Mouse (Mus musculus) left cerebral cortex, adult 18-20 months (tissue): ENCODE results near the gene Abhd6. TPM values are rescaled to one million over a fixed set of nuclear protein-coding genes. Genes with fewer than 3 reads are reported as not detected.
"Not testable (repeated sequence)": the region's sequence is repeated elsewhere in the genome, so short reads cannot be mapped to it uniquely, and the experiment has no call there.

Source experiments
- DNase-seq, 2 experiments: peaks; one replicate each; pipeline ENCODE4 v3.0.0; 2021 to 2022; ENCODE audit warnings: low spot score in 2 of 2, mixed read lengths in 1 of 2
- total RNA-seq, 2 experiments: library from RNA; stranded (reverse); gene quantifications; 2 replicates each; pipeline ENCODE4 v1.2.3; 2021

Abhd6 gene
- total RNA-seq, 2 experiments from 2014 or later = 74.8 to 75.0 TPM

DNA sequence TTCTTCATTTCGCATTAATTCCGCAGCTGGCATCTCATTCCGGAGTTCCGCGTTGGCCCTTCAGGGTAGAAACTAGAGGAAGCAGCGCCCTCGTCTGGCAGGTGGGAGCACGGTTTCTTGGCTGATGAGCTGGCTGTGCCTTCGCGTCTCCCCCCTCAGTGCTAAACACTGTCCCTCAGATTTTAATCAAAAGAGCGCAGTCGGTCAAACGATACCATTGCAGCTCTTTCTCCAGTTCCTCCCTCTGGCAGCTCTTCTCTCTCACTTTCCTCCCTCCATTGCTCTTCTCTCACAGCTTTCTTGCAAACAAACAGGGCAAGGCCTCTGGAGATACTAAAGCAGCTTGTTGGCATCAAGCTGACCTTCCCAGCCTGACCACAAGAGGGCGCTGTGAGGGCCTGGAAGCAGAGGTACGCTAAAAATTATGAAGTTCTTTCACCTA lies 5.4 kb upstream of the Abhd6 start:
- DNase-seq = peak; percentile 94 to 97

DNA sequence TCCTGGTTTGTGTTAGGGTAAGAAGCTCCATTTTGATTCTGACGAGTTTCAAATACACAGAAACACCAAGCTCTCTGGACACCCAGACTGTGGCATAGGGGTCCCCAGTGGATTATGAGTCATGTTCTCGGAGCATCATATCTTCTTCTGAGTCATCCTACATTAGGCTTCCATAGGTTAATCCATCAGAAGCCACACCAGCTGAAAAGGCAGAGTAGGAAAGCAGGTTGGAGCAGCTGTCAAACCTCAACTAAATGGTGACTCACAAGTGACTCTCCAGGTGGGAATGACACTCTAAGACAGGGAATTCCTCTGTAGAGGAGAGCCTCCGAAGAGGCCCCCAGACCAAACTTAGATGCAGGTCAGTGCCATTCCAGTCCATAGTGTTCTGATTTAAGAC lies 3.7 kb upstream of the Abhd6 start:
- no peak for DNase-seq

DNA sequence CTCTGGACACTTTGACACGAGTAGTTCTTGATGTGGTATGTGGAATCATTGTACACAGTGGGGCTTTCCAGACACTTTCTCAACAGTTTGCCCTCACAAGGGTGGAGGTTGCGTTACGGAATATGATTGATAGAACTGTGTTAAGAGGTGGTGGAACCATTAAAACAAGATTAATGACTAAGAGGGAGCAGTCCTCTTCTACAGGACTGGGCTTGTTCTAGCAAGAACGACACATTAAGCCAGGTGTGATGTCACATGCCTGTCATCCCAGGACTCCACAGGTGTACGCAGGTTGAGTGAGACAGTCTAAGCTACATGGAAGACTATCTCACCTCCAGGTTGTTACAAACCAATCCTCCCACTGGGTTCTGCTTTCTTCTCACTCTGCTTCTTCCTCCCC lies 3.3 kb upstream of the Abhd6 start:
- DNase-seq = no peak

DNA sequence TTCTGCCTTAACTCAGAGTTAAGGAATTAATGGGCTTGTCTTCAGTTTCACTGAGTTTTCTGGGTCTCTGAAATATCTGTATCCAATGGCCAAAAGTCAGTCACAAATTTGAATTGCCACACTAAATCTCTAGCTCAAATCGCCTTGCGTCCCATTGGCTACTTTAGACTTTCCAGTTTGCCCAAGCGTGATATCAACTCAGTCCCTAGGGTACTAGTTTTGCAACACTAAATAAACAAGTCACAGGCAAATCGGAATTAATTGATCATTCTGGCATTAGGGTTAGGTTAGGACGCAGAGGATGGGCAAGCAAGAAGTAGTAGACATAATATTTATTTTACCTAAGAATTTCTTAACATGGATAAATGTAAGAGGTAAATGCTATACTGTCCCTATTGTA lies 2.5 kb upstream of the Abhd6 start:
- no peak for DNase-seq

DNA sequence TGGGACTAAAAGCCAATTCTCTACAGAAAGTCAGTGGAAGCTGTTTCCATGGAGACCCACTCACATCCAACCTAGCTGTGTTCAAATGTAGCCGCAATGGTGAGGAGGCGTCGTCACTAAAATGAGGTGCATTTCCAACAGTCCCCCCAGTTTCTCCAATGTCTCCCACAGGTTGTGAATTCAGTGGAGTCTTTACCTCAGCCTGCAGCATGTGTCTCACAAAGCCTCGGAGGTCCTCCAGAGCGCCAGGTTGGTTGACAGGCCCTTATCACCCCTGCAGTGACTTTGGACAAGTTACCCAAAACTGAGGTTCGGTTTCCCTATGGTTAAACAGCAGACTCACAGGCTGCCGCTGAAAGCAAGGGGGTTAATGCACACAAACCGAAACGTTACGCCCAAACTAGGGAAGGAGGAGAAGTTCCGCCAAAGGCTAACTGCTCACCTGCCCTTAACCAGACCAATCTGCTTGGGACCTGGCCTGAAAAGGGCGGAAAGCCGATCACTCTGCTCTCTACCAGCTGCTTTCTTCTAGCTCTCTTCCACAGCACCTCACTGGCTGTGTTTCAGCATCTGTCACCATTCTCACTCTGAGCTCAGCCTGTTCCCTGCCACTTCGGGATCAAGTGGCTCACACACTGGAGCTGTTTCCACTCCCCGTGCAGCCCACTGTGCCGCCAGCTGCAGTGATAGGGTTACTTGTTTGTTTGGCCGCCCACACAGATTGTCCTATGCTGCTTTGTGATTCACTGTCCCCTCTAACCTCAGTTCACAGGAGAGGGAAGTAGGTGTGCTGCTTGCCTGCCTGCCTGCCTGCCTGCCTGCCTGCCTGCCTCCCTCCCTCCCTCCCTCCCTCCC lies 1.6 kb upstream of the Abhd6 start:
- DNase-seq = peak; percentile 29 to 56

DNA sequence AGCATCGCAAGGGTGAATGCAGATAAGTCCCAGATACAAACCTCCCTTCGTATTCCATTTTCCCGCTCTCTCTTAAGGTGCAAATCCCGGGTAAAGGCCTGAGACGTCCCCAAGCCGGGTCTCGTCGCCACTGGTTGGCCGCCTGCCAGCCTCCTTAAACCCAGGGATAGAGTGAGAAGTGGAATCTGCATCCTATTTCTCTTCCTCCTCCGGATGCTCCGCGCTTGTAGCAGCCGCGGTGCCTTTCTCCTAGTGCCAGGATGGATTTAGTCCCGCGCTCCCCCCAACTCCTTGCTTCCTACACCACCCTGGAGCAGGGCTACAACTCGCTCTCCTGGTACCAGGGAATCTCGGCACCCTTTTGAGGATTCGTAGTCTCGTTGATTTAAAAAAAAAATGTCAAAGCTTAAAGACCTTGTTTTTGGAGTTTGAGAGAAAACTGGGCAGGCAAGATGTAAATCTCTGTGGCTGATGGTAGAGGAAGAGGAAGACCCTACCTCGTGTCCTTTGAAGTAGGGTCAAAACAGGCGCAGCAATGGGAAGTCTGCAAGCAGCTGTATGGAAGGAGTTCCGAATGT lies 480 bp downstream of the Abhd6 start:
- DNase-seq = peak; percentile 59 to 63

DNA sequence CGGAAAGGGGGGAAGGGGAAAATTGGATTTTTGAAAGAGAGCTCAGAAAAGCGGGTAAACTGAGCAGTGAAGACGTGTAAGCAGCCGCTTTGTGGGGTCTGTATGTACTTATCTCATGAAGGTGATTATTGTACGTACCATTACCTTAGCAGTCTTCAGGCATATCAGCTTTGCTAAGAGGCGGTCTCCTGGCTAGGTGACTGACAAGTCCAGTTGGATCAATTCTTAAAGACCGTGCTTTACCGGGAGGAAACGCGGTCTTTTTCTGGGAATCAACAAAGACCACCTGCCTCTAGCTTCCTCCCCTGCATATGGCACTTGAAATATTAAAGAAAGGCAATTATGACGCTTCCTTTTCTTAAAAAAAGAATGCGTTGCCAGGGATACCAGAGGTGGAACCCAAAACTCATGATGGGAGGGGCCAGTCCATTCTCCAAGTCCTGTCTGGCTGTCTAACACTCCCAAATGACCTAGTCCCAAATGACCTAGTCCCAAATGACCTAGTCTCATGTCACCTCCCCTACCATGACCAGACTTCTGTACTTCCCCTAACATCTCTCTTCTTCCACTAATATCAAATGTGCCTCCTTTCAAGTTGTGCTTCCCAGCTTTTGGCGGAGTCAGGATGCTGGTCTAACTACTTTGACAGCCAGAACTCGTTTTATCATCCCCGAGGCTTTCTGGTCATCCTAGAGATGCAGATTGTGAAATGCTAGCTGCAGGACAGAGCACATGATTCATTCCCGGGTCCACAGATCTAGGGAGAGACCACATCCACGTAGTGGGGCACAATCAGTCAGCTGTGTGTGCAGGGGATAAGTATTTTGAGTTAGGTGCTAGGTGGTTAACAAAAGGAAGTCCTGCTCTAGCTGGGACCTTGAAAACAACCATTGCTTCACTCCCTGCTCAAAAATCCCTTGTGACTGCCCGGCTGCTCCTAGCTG lies 1.3 kb downstream of the Abhd6 start:
- no peak for DNase-seq

DNA sequence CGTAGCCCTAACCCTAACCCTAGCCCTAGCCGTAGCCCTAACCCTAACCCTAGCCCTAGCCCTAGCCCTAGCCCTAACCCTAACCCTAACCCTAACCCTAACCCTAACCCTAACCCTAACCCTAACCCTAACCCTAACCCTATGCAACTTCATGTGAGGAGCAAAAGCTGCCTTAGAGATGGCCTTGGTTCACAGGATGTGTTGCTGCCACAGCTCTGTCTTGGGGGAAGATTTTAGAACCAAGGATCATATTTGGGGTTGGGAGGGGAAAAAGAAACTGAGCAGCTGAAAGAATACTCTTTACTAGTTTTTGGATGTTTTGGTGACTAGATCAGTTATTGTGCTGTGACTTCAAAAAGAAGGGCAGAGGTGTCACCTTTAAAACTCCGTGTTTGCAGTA lies 3.4 kb downstream of the Abhd6 start:
- DNase-seq = not testable (repeated sequence)

DNA sequence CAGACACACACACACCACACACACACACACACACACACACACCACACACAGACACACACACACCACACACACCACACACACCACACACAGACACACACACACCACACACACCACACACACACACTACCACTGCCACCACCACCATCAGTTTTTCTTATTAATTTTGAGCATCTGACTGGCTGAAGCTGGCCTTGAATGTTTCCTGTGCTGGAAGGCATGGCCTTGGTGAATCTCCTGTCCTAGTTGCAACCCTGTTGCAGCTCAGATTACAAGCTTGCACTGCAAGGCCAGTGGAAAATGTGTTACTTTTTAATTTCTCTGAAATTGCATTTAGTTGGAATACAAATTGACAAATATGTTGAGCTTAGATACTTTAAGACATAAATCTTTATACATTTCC lies 4.4 kb downstream of the Abhd6 start:
- no peak for DNase-seq

DNA sequence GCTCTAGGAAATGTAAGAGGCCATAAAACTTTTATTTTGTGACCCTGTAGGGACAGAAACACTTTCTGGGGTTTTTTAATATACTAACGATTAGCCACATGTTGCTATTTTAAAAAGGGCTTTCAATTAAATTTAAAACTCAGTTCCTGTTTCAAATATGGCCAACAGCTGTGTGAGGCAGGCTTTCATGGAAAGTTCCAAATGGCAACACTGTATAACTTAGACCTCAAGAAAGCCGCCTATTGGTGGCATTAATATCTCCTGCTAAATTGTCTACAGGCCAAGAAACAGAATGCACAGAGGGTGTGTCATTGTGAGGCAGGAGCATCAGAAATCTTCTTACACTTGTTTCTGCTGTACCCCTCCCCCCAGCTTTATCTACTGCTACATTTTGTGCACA lies 4.8 kb downstream of the Abhd6 start:
- DNase-seq = no peak

DNA sequence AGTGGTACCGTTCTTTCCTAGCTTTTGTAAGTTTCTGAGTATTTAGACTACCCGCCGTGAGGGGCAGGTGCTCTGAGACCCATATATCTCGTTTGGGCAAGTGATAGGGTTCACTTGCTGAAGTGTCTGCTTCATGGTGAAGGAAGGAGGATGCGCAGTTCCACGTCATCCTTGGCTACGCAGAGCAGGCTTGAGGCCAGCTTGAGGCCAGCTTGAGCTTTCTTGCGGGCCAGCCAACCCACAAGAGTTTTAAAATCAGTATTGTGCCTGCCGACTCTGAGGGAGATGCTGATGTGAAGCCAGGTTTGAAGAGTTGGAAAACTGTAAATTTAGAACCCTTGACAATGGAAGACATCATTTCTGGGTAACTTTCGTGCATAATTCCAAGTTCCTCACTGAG lies 5.2 kb downstream of the Abhd6 start:
- no peak for DNase-seq

DNA sequence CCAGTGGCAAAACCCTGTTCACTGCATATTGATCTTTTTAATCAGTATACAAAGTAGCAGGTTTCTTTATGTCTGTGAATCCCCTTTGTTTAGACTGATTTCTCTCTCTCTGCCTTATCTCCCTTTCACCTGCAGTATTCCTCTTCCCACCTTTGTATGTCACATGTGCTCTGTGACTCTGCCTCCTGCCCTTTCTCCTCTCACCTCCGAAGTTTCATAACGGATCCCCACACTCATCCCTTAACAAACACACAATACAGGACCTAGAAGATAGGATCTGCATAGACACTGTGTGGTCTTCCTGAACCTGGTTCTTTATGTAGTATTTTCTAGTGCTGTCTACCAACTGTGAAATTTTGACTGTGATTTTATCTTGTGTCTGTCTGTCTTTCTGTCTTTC lies 8.6 kb downstream of the Abhd6 start:
- no peak for DNase-seq

DNA sequence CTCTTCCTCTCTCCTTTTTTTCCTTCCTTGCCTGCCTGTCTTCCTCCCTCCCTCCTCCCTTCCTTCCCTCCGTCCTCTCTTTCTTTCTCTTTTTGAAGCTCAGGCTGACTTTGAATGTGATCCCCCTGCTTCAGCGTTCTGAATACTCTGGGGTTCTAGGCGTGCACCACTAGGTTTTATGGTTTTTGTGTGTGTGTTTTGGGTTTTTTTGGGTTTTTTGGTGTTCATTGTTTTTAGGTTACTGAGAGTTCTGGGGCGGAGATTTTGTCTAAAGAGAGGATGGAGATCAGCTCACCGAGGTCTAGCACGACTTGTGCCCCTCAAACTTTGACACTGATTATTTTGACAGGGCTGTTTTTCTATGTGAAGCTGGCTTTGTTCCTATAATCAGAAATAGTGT lies 9.2 kb downstream of the Abhd6 start:
- no peak for DNase-seq

DNA sequence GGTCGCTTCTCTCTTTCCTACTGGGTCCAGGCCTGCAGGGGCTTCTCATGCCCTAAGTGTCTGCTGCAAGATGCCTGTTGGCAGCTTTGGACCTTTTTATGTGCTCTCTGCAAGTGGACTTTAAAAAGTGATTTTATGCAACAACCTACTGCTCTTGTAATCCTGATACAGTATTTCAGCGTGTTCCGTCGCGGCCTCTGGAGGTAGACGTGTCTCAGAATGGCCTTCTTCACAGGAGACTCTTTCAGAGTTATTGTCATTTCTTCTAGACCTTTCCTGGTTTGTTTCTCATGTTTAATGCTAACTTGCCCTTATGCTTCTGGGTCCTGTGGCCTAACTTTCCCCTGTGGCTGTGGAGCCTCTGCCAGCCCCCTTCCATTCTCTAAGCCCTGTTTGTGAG lies 13.1 kb downstream of the Abhd6 start:
- no peak for DNase-seq

DNA sequence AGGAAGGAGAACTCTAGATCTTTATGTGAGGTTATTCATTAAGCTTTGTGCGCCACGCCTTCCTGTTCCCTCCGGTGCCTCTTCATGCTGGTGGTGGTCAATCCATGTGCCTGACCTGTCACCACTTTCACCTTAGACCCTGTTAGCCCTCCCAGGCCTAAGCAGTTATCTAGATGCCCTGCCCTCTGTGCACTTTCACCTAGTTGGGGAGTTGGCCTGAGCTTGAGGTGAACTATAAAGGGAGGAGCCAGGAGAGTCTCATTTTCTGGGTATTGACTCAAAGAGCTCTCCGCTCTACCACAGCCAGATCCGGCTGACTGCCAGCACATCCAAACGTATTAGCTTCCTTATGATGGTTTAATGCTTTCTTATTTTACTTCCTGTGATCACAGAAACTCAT lies 13.6 kb downstream of the Abhd6 start:
- DNase-seq = no peak

DNA sequence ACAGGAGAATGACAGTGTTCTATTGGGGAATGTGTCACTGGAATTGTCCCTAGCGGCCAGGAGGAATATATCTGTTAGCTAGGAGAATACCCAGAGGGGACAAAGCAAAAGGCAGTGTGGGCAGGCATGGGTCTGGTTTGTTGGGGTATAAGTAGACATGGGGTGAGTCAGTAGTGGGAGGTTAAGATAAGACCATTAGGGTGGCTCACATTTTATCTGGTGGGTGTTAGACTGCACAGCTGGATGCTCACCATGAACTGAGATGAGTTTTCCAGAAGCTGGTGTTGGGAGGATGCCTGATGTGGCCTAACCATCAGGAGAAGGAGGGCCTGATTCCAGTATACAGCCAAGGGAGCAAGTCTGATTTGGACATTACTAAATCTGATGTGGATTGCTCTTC lies 14.2 kb downstream of the Abhd6 start:
- DNase-seq = no peak

DNA sequence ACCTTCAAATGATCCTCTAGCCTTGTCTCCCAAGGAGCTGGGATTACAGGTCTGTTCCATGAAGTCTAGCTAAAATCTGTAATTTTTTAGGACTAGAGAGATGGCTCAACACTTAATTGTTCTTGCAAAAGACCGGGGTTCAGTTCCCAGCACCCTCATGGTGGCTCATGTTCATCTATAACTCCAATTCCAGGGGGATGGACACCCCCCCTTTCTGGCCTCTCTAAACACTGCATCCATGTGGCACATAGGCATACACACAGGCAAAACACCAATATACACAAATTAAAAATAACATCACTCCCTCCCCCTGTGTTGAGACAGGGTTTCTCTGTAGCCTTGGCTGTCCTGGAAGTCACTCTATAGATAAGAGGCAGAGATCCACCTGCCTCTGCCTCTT lies 17.3 kb downstream of the Abhd6 start:
- DNase-seq = no peak

DNA sequence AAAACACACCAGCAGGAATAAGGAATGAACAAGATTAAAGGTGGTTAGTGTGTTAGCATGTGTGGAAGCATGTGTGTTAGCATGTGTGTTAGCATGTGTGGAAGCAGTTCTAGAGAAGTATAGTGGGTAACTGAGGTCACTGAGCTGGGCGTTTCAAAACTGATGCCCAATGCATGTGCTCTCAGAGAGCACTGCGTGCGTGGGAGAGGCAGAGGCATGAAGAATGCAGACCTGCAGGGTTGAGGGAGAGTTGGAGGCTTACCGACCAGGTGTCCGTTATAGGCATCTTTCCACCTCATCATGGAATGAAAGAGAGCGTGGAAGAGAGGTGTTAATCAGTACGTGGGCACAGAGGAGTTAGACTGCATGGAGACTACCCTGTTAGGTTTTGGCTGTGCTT lies 17.8 kb downstream of the Abhd6 start:
- DNase-seq = no peak

DNA sequence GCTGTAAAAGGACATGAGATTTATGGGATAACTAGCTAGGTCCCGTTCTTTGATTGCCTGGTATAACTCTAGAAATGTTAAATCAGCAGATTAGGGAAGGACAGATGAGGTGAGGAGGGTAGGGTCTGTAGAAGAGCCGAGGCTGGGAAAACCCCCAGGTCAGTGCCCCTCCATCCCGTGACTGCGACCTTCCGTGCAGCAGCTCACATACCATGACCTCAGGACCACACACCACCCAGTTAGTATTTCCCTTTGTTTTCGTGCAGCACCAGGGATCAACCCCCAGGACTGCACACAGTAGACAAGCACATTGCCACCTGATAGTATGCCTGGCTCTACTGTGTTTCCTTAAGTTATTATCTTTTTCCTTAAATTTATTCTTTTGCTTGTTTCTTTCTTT lies 21.8 kb downstream of the Abhd6 start:
- no peak for DNase-seq

DNA sequence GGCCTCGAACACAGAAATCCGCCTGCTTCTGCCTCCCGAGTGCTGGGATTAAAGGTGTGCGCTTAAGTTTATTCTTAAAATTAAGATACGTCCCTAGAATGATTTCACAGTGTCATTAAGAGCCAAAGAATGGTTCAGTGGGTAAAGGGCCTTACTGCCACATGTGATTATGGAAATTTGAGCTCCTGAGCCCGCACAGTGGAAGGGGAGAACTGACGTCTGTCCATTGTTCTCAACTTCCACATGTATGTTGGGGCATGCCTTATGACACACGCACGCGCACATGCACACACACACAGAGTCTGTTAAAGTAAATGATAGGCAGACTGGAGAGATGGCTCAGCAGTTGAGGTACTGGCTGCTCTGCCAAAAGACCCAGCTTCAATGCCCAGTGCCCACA lies 22.2 kb downstream of the Abhd6 start:
- DNase-seq = no peak

DNA sequence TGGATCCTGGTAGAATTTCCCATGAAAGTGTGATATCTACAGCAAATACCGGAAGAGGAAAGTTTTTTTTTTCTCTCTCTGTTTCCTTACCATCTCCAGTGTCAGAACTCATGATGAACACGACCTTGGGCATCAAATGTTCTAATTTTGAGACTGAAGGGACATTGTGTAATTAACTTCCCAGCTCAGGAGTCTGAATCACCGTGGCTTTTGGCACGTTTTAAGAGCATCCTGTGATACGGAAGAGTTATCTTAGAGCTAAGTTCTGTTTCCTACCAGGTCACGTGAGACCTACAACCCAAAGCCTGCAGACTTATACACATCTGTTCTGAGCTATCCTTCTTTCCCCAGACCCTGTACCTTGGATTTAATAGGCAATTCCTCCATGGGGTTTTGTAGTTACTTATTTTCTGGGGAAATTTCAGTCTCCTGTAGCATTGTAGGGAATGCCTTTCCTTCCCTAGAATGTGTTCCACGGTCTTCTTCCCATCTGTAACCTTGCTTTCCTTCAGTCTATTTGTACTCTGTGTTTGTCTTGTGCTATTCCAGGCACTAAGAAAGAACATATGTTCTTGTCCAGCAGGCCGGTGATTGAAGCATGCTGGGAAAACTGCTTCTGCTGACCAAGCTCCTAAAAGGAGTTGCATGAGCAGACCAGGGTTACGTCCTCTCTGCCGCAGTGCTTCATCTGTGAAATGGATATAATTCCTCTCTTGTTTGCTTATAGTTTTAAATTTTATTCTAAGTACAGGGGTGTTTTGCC lies 24.2 kb downstream of the Abhd6 start:
- DNase-seq = no peak
